Mouse (Mus musculus) neural tube, embryonic 14.5 days (tissue): ENCODE measurements at regions not wholly inside any gene's neighbourhood (a gene's known extent, or its start where the extent isn't known, plus 50 kb on each side); places are given as distances from the start of the nearest gene placed in this dataset.
A peak's percentile ranks its signal among the peaks of the same experiment; 100 is the strongest.
"Not testable (repeated sequence)": the region's sequence is repeated elsewhere in the genome, so short reads cannot be mapped to it uniquely, and the experiment has no call there.

ENCODE experiments used
- ATAC-seq: fragments of 200-750 bp; cut with Nextera tagmentation; 2 replicates; pipeline ENCODE4 v1.8.0; 2017; ENCODE audit warnings: low read depth, mild to moderate bottlenecking, moderate TSS enrichment, moderate library complexity
- H3K27ac ChIP-seq: fragments of 300-500 bp; sonication (generic); 2 replicates; pipeline ENCODE4 v1.5.1; 2014; ENCODE audit warnings: low read depth, mild to moderate bottlenecking, control low read depth, low read length, moderate library complexity, mixed read lengths
- H3K27me3 ChIP-seq: fragments of 300-500 bp; sonication (generic); 2 replicates; pipeline ENCODE4 v1.6.1; 2014; ENCODE audit warnings: low read length; ENCODE audit not compliant: control insufficient read depth, insufficient read depth
- H3K36me3 ChIP-seq: fragments of 300-500 bp; sonication (generic); 2 replicates; pipeline ENCODE4 v1.6.1; 2014; ENCODE audit warnings: low read length, mixed read lengths; ENCODE audit not compliant: control insufficient read depth, insufficient read depth
- H3K4me1 ChIP-seq: fragments of 300-500 bp; sonication (generic); 2 replicates; pipeline ENCODE4 v1.6.1; 2014; ENCODE audit warnings: low read length; ENCODE audit not compliant: control insufficient read depth, insufficient read depth
- H3K4me2 ChIP-seq: fragments of 300-500 bp; sonication (generic); 2 replicates; pipeline ENCODE4 v1.6.1; 2014; ENCODE audit warnings: mild to moderate bottlenecking, low read depth, low read length, control low read depth
- H3K4me3 ChIP-seq: fragments of 300-500 bp; sonication (generic); 2 replicates; pipeline ENCODE4 v1.5.1; 2014; ENCODE audit warnings: low read depth, low read length, control low read depth, mixed read lengths
- H3K9ac ChIP-seq: fragments of 300-500 bp; sonication (generic); replicated peaks from 2 replicates; pipeline ENCODE4 v1.6.1; 2014; ENCODE audit warnings: low read depth, mild to moderate bottlenecking, control low read depth, low read length, mixed read lengths
- H3K9me3 ChIP-seq: fragments of 300-500 bp; sonication (generic); 2 replicates; pipeline ENCODE4 v1.6.1; 2016; ENCODE audit warnings: low read length; ENCODE audit not compliant: control insufficient read depth
- WGBS: fragments of 180-500 bp; shearing (Covaris S2); extraction: QIAGEN DNeasy Blood & Tissue Kit; methylation state at CpG from one replicate; pipeline ENCODE4 v1.1.7; 2014; 5-methylcytosine and 5-hydroxymethylcytosine counted together

DNA sequence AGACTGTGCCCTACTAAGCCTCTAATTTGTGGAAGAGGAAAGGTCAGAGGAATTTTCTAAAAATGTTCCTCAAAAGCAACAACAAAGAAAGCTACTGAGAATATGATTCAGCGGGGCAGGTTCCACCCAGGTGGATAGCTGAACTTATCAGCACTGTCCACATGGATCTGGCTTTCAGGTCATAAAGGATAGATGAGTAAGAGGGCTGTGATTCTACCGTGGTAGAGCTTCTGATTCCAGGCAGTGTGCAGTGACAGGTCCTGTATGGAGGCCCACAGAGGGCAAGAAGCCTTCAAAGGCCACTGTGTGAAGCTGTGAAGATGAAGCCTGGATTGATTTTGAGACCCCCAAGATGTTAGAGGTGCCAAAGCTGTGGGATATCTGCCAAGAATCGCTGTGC lies 51.8 kb downstream of the Teddm3 start:
- H3K27ac ChIP-seq, H3K27me3 ChIP-seq, H3K9ac ChIP-seq, ATAC-seq, H3K4me3 ChIP-seq, H3K4me2 ChIP-seq, H3K36me3 ChIP-seq, H3K9me3 ChIP-seq, H3K4me1 ChIP-seq: not testable (repeated sequence)
- WGBS = 85% methylated on average over 3 of the region's 3 CpGs

DNA sequence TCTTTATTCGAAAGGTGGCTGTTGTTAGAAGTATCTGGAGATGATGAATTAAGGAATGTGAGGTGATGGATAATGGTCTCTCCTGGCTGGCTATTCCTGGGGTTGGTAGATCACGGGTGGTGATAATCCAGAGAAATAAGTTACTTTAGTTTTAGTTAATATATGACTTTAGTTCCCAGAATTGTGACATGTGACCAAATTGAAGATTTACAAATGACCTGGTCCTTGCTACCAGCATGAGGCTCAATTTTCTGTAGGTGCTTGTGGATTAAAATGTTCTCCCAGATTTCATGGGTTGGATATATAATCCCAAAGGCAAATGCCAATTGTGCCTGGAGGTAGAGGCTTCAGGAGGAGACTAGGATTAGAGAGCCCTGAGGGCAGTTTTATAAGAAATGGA lies 53.7 kb downstream of the Teddm3 start:
- H3K4me3 ChIP-seq, H3K9ac ChIP-seq, H3K27me3 ChIP-seq, H3K4me2 ChIP-seq, H3K36me3 ChIP-seq, H3K4me1 ChIP-seq, ATAC-seq, H3K27ac ChIP-seq, H3K9me3 ChIP-seq: not testable (repeated sequence)
- WGBS = 86% methylated on average over 2 of the region's 2 CpGs

DNA sequence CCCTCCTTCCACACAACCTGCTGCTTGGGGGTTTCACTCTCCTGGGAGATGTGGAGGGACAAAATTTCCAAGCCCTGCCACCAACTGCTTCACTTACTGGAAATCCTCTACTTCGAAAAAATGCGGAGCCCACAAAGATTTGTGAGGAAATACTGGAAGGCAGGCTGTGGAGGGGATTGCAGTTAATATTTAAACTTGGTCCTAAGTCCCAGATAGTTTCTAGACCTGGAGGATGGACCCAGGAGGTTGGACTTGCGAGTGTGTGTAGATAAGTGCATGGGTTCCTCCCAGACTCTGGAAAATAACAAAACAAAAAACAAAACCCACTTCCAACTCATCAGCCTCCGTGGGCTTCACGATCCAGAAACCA lies 79.0 kb downstream of the Teddm3 start:
- ATAC-seq = no peak
- H3K4me1 ChIP-seq = no peaks in the 10 kb centered on the region
- H3K27me3 ChIP-seq = no peaks in the 10 kb centered on the region
- no peak overlapping the region for H3K4me3 ChIP-seq
- no peak overlapping the region for H3K4me2 ChIP-seq
- no peak overlapping the region for H3K27ac ChIP-seq
- 67% methylated on average over 5 of the region's 5 CpGs for WGBS
- H3K36me3 ChIP-seq = no peaks in the 10 kb centered on the region
- H3K9me3 ChIP-seq = no peaks in the 10 kb centered on the region
- H3K9ac ChIP-seq = no peak overlapping the region

- H3K4me2 ChIP-seq, H3K27me3 ChIP-seq, H3K9ac ChIP-seq, H3K36me3 ChIP-seq, H3K4me1 ChIP-seq, H3K4me3 ChIP-seq, H3K9me3 ChIP-seq, H3K27ac ChIP-seq: not testable (repeated sequence)
- peak; percentile 83 for ATAC-seq
- WGBS = 33% methylated on average over 8 of the region's 10 CpGs
Observed at GRCm38 (mm10) chr16:21074082-21074778, 79.6 kb downstream of the Teddm3 start.

DNA sequence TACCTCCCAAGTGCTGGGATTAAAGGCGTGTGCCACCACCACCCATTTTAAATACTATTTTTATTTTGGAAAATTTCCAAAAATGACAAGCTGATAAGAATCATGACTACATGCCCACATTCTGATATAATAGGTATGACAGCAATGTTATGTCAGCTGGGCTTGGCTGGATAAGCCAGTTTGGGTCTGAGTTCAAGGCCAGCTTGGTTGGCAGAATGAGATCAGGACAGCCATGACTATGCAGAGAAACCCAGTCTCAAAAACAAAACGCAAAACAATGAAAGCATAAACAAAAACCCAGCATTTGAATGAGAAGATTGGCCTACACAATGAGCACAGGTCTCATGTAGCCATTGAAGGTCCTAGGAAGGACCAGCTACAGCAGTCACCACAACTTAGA lies 93.6 kb downstream of the Teddm3 start:
- 87% methylated on average over 2 of the region's 2 CpGs for WGBS
- no peak for ATAC-seq
- Histone ChIP-seq H3K27ac (no peak overlapping the region), H3K36me3 (no peaks in the 10 kb centered on the region), H3K4me3 (no peak overlapping the region), H3K9me3 (no peaks in the 10 kb centered on the region), H3K4me1 (no peaks in the 10 kb centered on the region), H3K27me3 (no peaks in the 10 kb centered on the region), H3K4me2 (no peak overlapping the region), H3K9ac (no peak overlapping the region)

DNA sequence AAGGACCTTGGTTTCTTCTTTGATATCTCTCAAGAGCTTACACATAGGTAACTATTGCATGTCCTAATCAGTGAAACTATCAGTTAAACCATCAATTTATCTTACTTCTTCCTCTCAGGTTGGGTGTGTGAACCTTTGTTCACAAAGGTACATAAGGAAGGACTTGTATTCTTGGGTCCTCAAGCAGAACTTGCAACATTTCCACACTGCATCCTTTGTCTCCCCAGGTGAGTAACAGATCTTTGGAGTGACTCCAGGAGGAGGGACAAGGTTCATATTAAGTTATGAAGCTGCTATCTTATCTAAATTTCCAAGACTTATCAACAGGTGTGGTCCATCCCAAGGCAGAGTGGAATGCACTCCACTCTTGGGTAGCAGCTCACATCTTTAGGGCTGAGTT lies 99.0 kb downstream of the Teddm3 start:
- Histone ChIP-seq H3K9ac (no peak overlapping the region), H3K27me3 (no peaks in the 10 kb centered on the region)
- ATAC-seq = no peak

GRCm38 (mm10) chr16:21022087-21022486 lies 131.7 kb downstream of the Teddm3 start:
- ATAC-seq, H3K4me3 ChIP-seq, H3K9ac ChIP-seq, H3K36me3 ChIP-seq, H3K27me3 ChIP-seq, H3K4me2 ChIP-seq, H3K9me3 ChIP-seq, H3K4me1 ChIP-seq, H3K27ac ChIP-seq: not testable (repeated sequence)
- 76% methylated on average over 1 of the region's 1 CpGs for WGBS

More for the DNA sequence above, 99.0 kb downstream of the Teddm3 start:
- Histone ChIP-seq H3K4me2 (no peak overlapping the region), H3K9me3 (no peaks in the 10 kb centered on the region), H3K4me3 (no peak overlapping the region), H3K4me1 (no peaks in the 10 kb centered on the region), H3K36me3 (no peaks in the 10 kb centered on the region), H3K27ac (no peak overlapping the region)

GRCm38 (mm10) chr16:21004871-21005270 lies 148.9 kb downstream of the Teddm3 start:
- H3K9me3 ChIP-seq = no peaks in the 10 kb centered on the region
- no peak overlapping the region for H3K4me2 ChIP-seq
- no peaks in the 10 kb centered on the region for H3K36me3 ChIP-seq
- H3K4me3 ChIP-seq = no peak overlapping the region
- H3K4me1 ChIP-seq = no peaks in the 10 kb centered on the region
- H3K9ac ChIP-seq = no peak overlapping the region
- ATAC-seq = no peak
- no peaks in the 10 kb centered on the region for H3K27me3 ChIP-seq
- H3K27ac ChIP-seq = no peak overlapping the region

DNA sequence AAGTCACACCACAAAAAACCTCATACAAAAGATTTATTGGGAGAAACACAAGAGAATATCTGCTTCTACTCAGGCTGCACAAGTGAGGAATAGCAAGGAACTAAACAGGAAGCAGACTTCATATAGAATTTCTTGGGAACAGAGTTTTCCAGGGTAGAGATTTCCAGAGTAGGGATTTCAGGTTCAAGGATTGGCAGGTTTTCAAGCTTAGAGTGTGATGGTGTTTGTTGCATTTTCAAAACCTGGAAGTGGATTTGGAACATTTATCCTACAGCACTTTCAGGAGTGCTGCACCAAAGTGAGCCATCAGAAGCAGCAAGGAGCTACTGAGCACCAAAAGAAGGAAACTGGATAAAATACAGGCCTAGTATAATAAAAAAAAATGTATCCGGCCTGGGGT lies 152.7 kb downstream of the Teddm3 start:
- Histone ChIP-seq H3K4me3 (no peak overlapping the region), H3K9me3 (no peaks in the 10 kb centered on the region), H3K27me3 (no peaks in the 10 kb centered on the region), H3K4me2 (no peak overlapping the region), H3K36me3 (no peaks in the 10 kb centered on the region), H3K27ac (no peak overlapping the region), H3K4me1 (no peaks in the 10 kb centered on the region), H3K9ac (no peak overlapping the region)
- no peak for ATAC-seq
- 87% methylated on average over 1 of the region's 1 CpGs for WGBS

- WGBS = 97% methylated on average over 2 of the region's 2 CpGs
- no peak for ATAC-seq
- H3K9ac ChIP-seq = no peak overlapping the region
- no peak overlapping the region for H3K4me3 ChIP-seq
- H3K9me3 ChIP-seq = no peaks in the 10 kb centered on the region
- no peak overlapping the region for H3K27ac ChIP-seq
- H3K27me3 ChIP-seq = no peaks in the 10 kb centered on the region
- H3K4me1 ChIP-seq = no peaks in the 10 kb centered on the region
- no peak overlapping the region for H3K4me2 ChIP-seq
- no peaks in the 10 kb centered on the region for H3K36me3 ChIP-seq
Observed at GRCm38 (mm10) chr16:20990524-20990923, 163.3 kb downstream of the Teddm3 start.
